Mouse (Mus musculus) cerebellum, adult 2 months (tissue): ENCODE measurements around the gene Olfr49.

Experiments
- CTCF ChIP-seq: fragments of 200-500 bp; IDR thresholded peaks from 2 replicates; pipeline ENCODE4 v1.5.1; 2011; ENCODE audit warnings: low read depth, mild to moderate bottlenecking, control low read depth, low read length, moderate library complexity, borderline replicate concordance; ENCODE audit not compliant: insufficient read depth
- POLR2A ChIP-seq: fragments of 200-500 bp; IDR thresholded peaks from 2 replicates; pipeline ENCODE4 v1.6.1; 2011; ENCODE audit warnings: low read length, control low read depth, borderline replicate concordance; ENCODE audit not compliant: insufficient read depth

- TF ChIP-seq CTCF (no peak), POLR2A (no peak)
These were observed 26.5 kb downstream of the Olfr49 start for GRCm38 (mm10) chr14:54258131-54258670.
